Mouse (Mus musculus) megakaryocyte, embryonic 14.5 days (primary cell): ENCODE results near the gene Mlana.

ENCODE experiments used
- FLI1 ChIP-seq: IDR thresholded peaks from 2 replicates; pipeline ENCODE4 v1.6.1; 2012; ENCODE audit warnings: low read length, inconsistent platforms, mixed read lengths
- GATA1 ChIP-seq: IDR thresholded peaks from 3 replicates; pipeline ENCODE4 v1.6.1; 2012; ENCODE audit warnings: mixed read lengths, low read length, inconsistent platforms, borderline replicate concordance

- TF ChIP-seq GATA1: no peak
- no peak for TF ChIP-seq FLI1
Measured at GRCm38 (mm10) chr19:29657558-29657957, 40.1 kb upstream of the Mlana start.
